Mouse (Mus musculus) spleen, postnatal 10 days (tissue): ENCODE results near the gene Haao.

Experiments
- DNase-seq, 2 experiments: peaks; one replicate each; pipeline ENCODE4 v3.0.0; 2021 to 2022; ENCODE audit warnings: low spot score in 2 of 2

The Haao gene

GRCm38 (mm10) chr17:83834120-83834519 lies 13.6 kb downstream of the Haao start:
- DNase-seq = no peak

- no peak for DNase-seq
Observed at GRCm38 (mm10) chr17:83830616-83831292, 17.0 kb downstream of the Haao start.

- DNase-seq = no peak
Observed at GRCm38 (mm10) chr17:83829356-83829755, 18.4 kb downstream of the Haao start.

GRCm38 (mm10) chr17:83823835-83824234 lies 23.9 kb downstream of the Haao start:
- no peak for DNase-seq

- DNase-seq = peak in 1 of 2 experiments; percentile 56
Observed at GRCm38 (mm10) chr17:83821876-83822275, 25.9 kb downstream of the Haao start.

- DNase-seq = peak in 1 of 2 experiments; percentile 33
Observed at GRCm38 (mm10) chr17:83820701-83821100, 27.1 kb downstream of the Haao start.

- peak in 1 of 2 experiments; percentile 17 for DNase-seq
Observed at GRCm38 (mm10) chr17:83819503-83819902, 28.3 kb downstream of the Haao start.

GRCm38 (mm10) chr17:83816996-83817395 lies 30.8 kb downstream of the Haao start:
- DNase-seq = no peak

GRCm38 (mm10) chr17:83813050-83813449 lies 34.7 kb downstream of the Haao start:
- no peak for DNase-seq

GRCm38 (mm10) chr17:83812200-83812944 lies 35.4 kb downstream of the Haao start:
- DNase-seq = no peak

- DNase-seq = peak in 1 of 2 experiments; percentile 53
Observed at GRCm38 (mm10) chr17:83810285-83810684, 37.5 kb downstream of the Haao start.

GRCm38 (mm10) chr17:83809197-83809829 lies 38.5 kb downstream of the Haao start:
- DNase-seq = peak in 1 of 2 experiments; percentile 62

GRCm38 (mm10) chr17:83808476-83809098 lies 39.2 kb downstream of the Haao start:
- DNase-seq = no peak

GRCm38 (mm10) chr17:83807778-83808398 lies 39.9 kb downstream of the Haao start:
- DNase-seq = peak; percentile 74 to 86

- peak in 1 of 2 experiments; percentile 57 for DNase-seq
Observed at GRCm38 (mm10) chr17:83807345-83807744, 40.4 kb downstream of the Haao start.

GRCm38 (mm10) chr17:83805078-83805477 lies 42.7 kb downstream of the Haao start:
- DNase-seq = no peak

GRCm38 (mm10) chr17:83803987-83804386 lies 43.8 kb downstream of the Haao start:
- no peak for DNase-seq

GRCm38 (mm10) chr17:83799506-83800050 lies 48.2 kb downstream of the Haao start:
- no peak for DNase-seq

GRCm38 (mm10) chr17:83795121-83795520 lies 52.6 kb downstream of the Haao start:
- DNase-seq = no peak

- no peak for DNase-seq
Observed at GRCm38 (mm10) chr17:83792388-83792787, 55.4 kb downstream of the Haao start.

GRCm38 (mm10) chr17:83790158-83790557 lies 57.6 kb downstream of the Haao start:
- DNase-seq = no peak
